Mouse (Mus musculus): ENCODE measurements around the gene Rbfox1.

Rbfox1 gene

GRCm38 (mm10) chr16:6349381-6349780, 464.2 kb downstream of the Rbfox1 start:
- peak; percentile 18 to 45 for DNase-seq (ENCODE audit: low spot score in 2 of 2)

GRCm38 (mm10) chr16:6350256-6350655, 465.1 kb downstream of the Rbfox1 start:
- no peak for DNase-seq (ENCODE audit: low spot score in 2 of 2)

- DNase-seq (ENCODE audit: low spot score in 2 of 2) = no peak
These were observed 468.0 kb downstream of the Rbfox1 start for GRCm38 (mm10) chr16:6353191-6353590.

GRCm38 (mm10) chr16:6356931-6357330, 471.8 kb downstream of the Rbfox1 start:
- DNase-seq (ENCODE audit: low spot score in 2 of 2) = no peak

GRCm38 (mm10) chr16:6365793-6366192, 480.6 kb downstream of the Rbfox1 start:
- DNase-seq (ENCODE audit: low spot score in 2 of 2) = no peak

- DNase-seq (ENCODE audit: low spot score in 2 of 2) = no peak
These were observed 481.5 kb downstream of the Rbfox1 start for GRCm38 (mm10) chr16:6366649-6367048.

- DNase-seq (ENCODE audit: low spot score in 2 of 2) = no peak
These were observed 495.8 kb downstream of the Rbfox1 start for GRCm38 (mm10) chr16:6380924-6381323.

- no peak for DNase-seq (ENCODE audit: low spot score in 2 of 2)
These were observed 496.4 kb downstream of the Rbfox1 start for GRCm38 (mm10) chr16:6381572-6381971.

- no peak for DNase-seq (ENCODE audit: low spot score in 2 of 2)
These were observed 497.6 kb downstream of the Rbfox1 start for GRCm38 (mm10) chr16:6382712-6383111.

- DNase-seq (ENCODE audit: low spot score in 2 of 2) = no peak
These were observed 505.2 kb downstream of the Rbfox1 start for GRCm38 (mm10) chr16:6390278-6390930.

GRCm38 (mm10) chr16:6396676-6397409, 511.7 kb downstream of the Rbfox1 start:
- DNase-seq (ENCODE audit: low spot score in 2 of 2) = no peak

GRCm38 (mm10) chr16:6397635-6398034, 512.5 kb downstream of the Rbfox1 start:
- no peak for DNase-seq (ENCODE audit: low spot score in 2 of 2)

GRCm38 (mm10) chr16:6402816-6403215, 517.7 kb downstream of the Rbfox1 start:
- no peak for DNase-seq (ENCODE audit: low spot score in 2 of 2)

GRCm38 (mm10) chr16:6414846-6415245, 529.7 kb downstream of the Rbfox1 start:
- no peak for DNase-seq (ENCODE audit: low spot score in 2 of 2)

- no peak for DNase-seq (ENCODE audit: low spot score in 2 of 2)
These were observed 536.5 kb downstream of the Rbfox1 start for GRCm38 (mm10) chr16:6421623-6422145.

GRCm38 (mm10) chr16:6423878-6424409, 538.8 kb downstream of the Rbfox1 start:
- DNase-seq (ENCODE audit: low spot score in 2 of 2) = no peak

- DNase-seq (ENCODE audit: low spot score in 2 of 2) = no peak
These were observed 539.6 kb downstream of the Rbfox1 start for GRCm38 (mm10) chr16:6424738-6425137.

- no peak for DNase-seq (ENCODE audit: low spot score in 2 of 2)
These were observed 542.4 kb downstream of the Rbfox1 start for GRCm38 (mm10) chr16:6427292-6428281.

GRCm38 (mm10) chr16:6430981-6431380, 545.8 kb downstream of the Rbfox1 start:
- DNase-seq (ENCODE audit: low spot score in 2 of 2) = peak; percentile 26 to 35

GRCm38 (mm10) chr16:6436445-6436844, 551.3 kb downstream of the Rbfox1 start:
- DNase-seq (ENCODE audit: low spot score in 2 of 2) = no peak

GRCm38 (mm10) chr16:6448250-6448649, 563.1 kb downstream of the Rbfox1 start:
- no peak for DNase-seq (ENCODE audit: low spot score in 2 of 2)

GRCm38 (mm10) chr16:6455349-6455748, 570.2 kb downstream of the Rbfox1 start:
- DNase-seq (ENCODE audit: low spot score in 2 of 2) = no peak
